Mouse (Mus musculus): ENCODE results near the gene Dlgap1. TPM values are rescaled to one million over a fixed set of nuclear protein-coding genes. Genes with fewer than 3 reads are reported as not detected.
A peak's percentile ranks its signal among the peaks of the same experiment; 100 is the strongest.

Gene Dlgap1
- polyA plus RNA-seq, 1 experiment from 2014 or later: 0.33 TPM

- in situ Hi-C loops (cut with MboI; ENCODE audit: low pct_unique_long_range_greater_than_20kb): no loop called here
- H3K27me3 ChIP-seq: no peaks in the 10 kb centered on the region
- CTCF ChIA-PET: no interaction called here
- no peak for TF ChIP-seq CTCF (IDR thresholded peaks at IDR 0.05)
- DNase-seq (ENCODE audit: low read depth, low spot score) (no peak), ATAC-seq (no peak)
- POLR2A ChIA-PET: no interaction called here
Measured at GRCm38 (mm10) chr17:70765337-70765736, 796.5 kb downstream of the Dlgap1 start.

- ChIA-PET POLR2A (no interaction called here), CTCF (no interaction called here)
- H3K27me3 ChIP-seq: no peaks in the 10 kb centered on the region
- no peak for TF ChIP-seq CTCF (IDR thresholded peaks at IDR 0.05)
- DNase-seq (ENCODE audit: low read depth, low spot score): no peak
- ATAC-seq: no peak
- in situ Hi-C loops (cut with MboI; ENCODE audit: low pct_unique_long_range_greater_than_20kb): no loop called here
Measured at GRCm38 (mm10) chr17:70765976-70766375, 797.1 kb downstream of the Dlgap1 start.

- ATAC-seq: no peak
- POLR2A ChIA-PET: interaction anchor here (0.6 kb wide), 2 partner anchors 15 to 70 kb away, joined by 4 to 6 read pairs; no protein-coding TSS in a partner anchor
- DNase-seq (ENCODE audit: low read depth, low spot score): no peak
- in situ Hi-C loops (cut with MboI; ENCODE audit: low pct_unique_long_range_greater_than_20kb): no loop called here
- no peaks in the 10 kb centered on the region for H3K27me3 ChIP-seq
- TF ChIP-seq CTCF (IDR thresholded peaks at IDR 0.05): no peak
- CTCF ChIA-PET: interaction anchor here (0.8 kb wide), 1 partner anchor 11 kb away, joined by 5 read pairs; no protein-coding TSS in a partner anchor
Measured at GRCm38 (mm10) chr17:70772120-70772899, 803.4 kb downstream of the Dlgap1 start.

- in situ Hi-C loops (cut with MboI; ENCODE audit: low pct_unique_long_range_greater_than_20kb): no loop called here
- ATAC-seq (no peak), DNase-seq (ENCODE audit: low read depth, low spot score) (no peak)
- H3K27me3 ChIP-seq: no peaks in the 10 kb centered on the region
- TF ChIP-seq CTCF (IDR thresholded peaks at IDR 0.05): no peak
- ChIA-PET POLR2A (no interaction called here), CTCF (interaction anchor here (1.0 to 1.3 kb wide), 2 partner anchors 11 to 17 kb away, joined by 4 to 5 read pairs; no protein-coding TSS in a partner anchor)
Measured at GRCm38 (mm10) chr17:70779770-70780169, 810.9 kb downstream of the Dlgap1 start.

- in situ Hi-C loops (cut with MboI; ENCODE audit: low pct_unique_long_range_greater_than_20kb): no loop called here
- no peaks in the 10 kb centered on the region for H3K27me3 ChIP-seq
- ATAC-seq (peak; percentile 47), DNase-seq (ENCODE audit: low read depth, low spot score) (no peak)
- ChIA-PET CTCF (interaction anchor here (0.9 to 1.3 kb wide), 4 partner anchors 10 to 183 kb away, joined by 3 to 5 read pairs (median 4); no protein-coding TSS in a partner anchor), POLR2A (interaction anchor here (0.6 kb wide), 1 partner anchor 11 kb away, joined by 4 read pairs; no protein-coding TSS in a partner anchor)
- no peak for TF ChIP-seq CTCF (IDR thresholded peaks at IDR 0.05)
Measured at GRCm38 (mm10) chr17:70780726-70781689, 812.1 kb downstream of the Dlgap1 start.

- TF ChIP-seq CTCF (IDR thresholded peaks at IDR 0.05): no peak
- in situ Hi-C loops (cut with MboI; ENCODE audit: low pct_unique_long_range_greater_than_20kb): no loop called here
- CTCF ChIA-PET: interaction anchor here (1.0 to 1.2 kb wide), 2 partner anchors 11 to 30 kb away, joined by 3 to 5 read pairs; no protein-coding TSS in a partner anchor
- POLR2A ChIA-PET: no interaction called here
- DNase-seq (ENCODE audit: low read depth, low spot score) (no peak), ATAC-seq (no peak)
- no peaks in the 10 kb centered on the region for H3K27me3 ChIP-seq
Measured at GRCm38 (mm10) chr17:70783273-70783672, 814.4 kb downstream of the Dlgap1 start.

GRCm38 (mm10) chr17:70787366-70787765, 818.5 kb downstream of the Dlgap1 start:
- no peak for TF ChIP-seq CTCF (IDR thresholded peaks at IDR 0.05)
- in situ Hi-C loops (cut with MboI; ENCODE audit: low pct_unique_long_range_greater_than_20kb): no loop called here
- H3K27me3 ChIP-seq: no peaks in the 10 kb centered on the region
- no peak for ATAC-seq
- no peak for DNase-seq (ENCODE audit: low read depth, low spot score)
- POLR2A ChIA-PET: interaction anchor here (0.7 kb wide), 1 partner anchor 15 kb away, joined by 6 read pairs; no protein-coding TSS in a partner anchor
- CTCF ChIA-PET: interaction anchor here (1.2 kb wide), 1 partner anchor 14 kb away, joined by 3 read pairs; no protein-coding TSS in a partner anchor

GRCm38 (mm10) chr17:70790801-70791200, 821.9 kb downstream of the Dlgap1 start:
- ATAC-seq: no peak
- TF ChIP-seq CTCF (IDR thresholded peaks at IDR 0.05): no peak
- no peaks in the 10 kb centered on the region for H3K27me3 ChIP-seq
- POLR2A ChIA-PET: interaction anchor here (0.5 kb wide), 1 partner anchor 138 kb away, joined by 3 read pairs; no protein-coding TSS in a partner anchor
- CTCF ChIA-PET: interaction anchor here (0.6 to 2.3 kb wide), 6 partner anchors 11 to 178 kb away, joined by 3 to 7 read pairs (median 4); no protein-coding TSS in a partner anchor
- in situ Hi-C loops (cut with MboI; ENCODE audit: low pct_unique_long_range_greater_than_20kb): no loop called here
- no peak for DNase-seq (ENCODE audit: low read depth, low spot score)

- H3K27me3 ChIP-seq: no peaks in the 10 kb centered on the region
- TF ChIP-seq CTCF (IDR thresholded peaks at IDR 0.05): no peak
- CTCF ChIA-PET: interaction anchor here (1.0 to 2.3 kb wide), 4 partner anchors 12 to 85 kb away, joined by 3 to 7 read pairs (median 4); no protein-coding TSS in a partner anchor
- DNase-seq (ENCODE audit: low read depth, low spot score) (no peak), ATAC-seq (no peak)
- in situ Hi-C loops (cut with MboI; ENCODE audit: low pct_unique_long_range_greater_than_20kb): no loop called here
- POLR2A ChIA-PET: interaction anchor here (0.6 kb wide), 2 partner anchors 11 to 29 kb away, joined by 4 to 5 read pairs; no protein-coding TSS in a partner anchor
Measured at GRCm38 (mm10) chr17:70791596-70792275, 822.9 kb downstream of the Dlgap1 start.
